ENCODE assay signal across 8 mouse cellular contexts in the genomic region with DNA sequence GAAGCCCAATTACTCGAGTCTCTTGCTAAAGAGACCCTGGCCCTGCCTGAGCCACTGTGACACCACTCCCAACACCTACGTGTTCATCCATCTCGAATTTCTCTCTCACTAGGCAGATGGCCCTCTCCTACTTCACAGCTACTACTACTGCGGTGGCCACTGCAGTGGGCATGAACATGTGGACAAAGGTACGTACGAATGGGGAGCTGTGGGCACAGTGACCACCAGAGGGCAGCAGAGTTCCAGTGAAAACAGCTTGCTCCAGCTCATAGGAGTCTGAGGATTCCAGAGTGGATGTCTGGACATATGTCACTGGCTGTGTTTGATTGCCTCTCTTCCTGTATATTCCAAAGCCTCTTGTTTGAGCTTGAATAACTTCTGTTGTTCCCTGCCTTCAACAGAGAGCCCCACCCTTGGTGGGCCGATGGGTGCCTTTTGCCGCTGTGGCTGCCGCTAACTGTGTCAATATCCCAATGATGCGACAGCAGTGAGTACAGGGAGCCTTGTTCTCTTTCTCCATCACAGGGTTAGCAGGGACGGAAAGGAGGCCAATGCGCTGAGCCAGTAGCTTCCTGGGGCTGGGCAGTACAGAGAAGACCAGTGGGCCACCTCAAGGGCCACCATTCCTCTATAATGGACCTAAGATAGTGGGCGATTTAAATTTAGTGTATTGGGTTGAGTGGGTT. TPM values are rescaled to one million over a fixed set of nuclear protein-coding genes. Genes with fewer than 3 reads are reported as not detected.
A peak's percentile ranks its signal among the peaks of the same experiment; 100 is the strongest.
DNase-seq lines count a peak whose midpoint lies in the region; ATAC-seq and TF ChIP-seq lines count a peak whose summit lies in the region.

No protein-coding gene starts in this region.

- H3K4me1 ChIP-seq in hindbrain, embryonic 16.5 days (ENCODE audit: control insufficient read depth, insufficient read depth, low read depth, low read length) = no peaks in the 10 kb centered on the region

- H3K36me3 ChIP-seq in hindbrain, embryonic 16.5 days (ENCODE audit: control insufficient read depth, insufficient read depth, low read length) = no peaks in the 10 kb centered on the region; the same call in none of the 2 replicates

- no peak for DNase-seq in Patski (ENCODE audit: low read depth, low spot score)
- DNase-seq in cerebellum, adult 9-11 months = peak; percentile 81
- peak; percentile 66 to 80 for DNase-seq in frontal cortex, postnatal 14 days (ENCODE audit: low spot score in 2 of 2)
- DNase-seq in left cerebral cortex, adult 8-10 months (ENCODE audit: low spot score in 2 of 2) = peak; percentile 65 to 80
- peak; percentile 85 to 88 for DNase-seq in right cerebral cortex, postnatal 10 days (ENCODE audit: low spot score in 2 of 2)
- peak; percentile 59 for DNase-seq in urinary bladder, postnatal 10 days (ENCODE audit: low spot score)

- CTCF ChIA-PET in Patski (lab: Charles Lee) = interaction anchor here (0.7 to 4.2 kb wide), 20 partner anchors 9 to 452 kb away, joined by 3 to 26 read pairs (median 4); partner anchors contain the start of genes Arl3, Sfxn2 and Wbp1l

- TF ChIP-seq CTCF in Patski (IDR thresholded peaks at IDR 0.05) = peak; percentile 98

- H3K4me2 ChIP-seq in hindbrain, embryonic 16.5 days (ENCODE audit: low read length) = no peak overlapping the region

- peak; percentile 69 for ATAC-seq in Patski
- ATAC-seq in hindbrain, embryonic 16.5 days = peak; percentile 78
- ATAC-seq in megakaryocyte progenitor cell, adult 5-6 weeks (replicated peaks; ENCODE audit: poor library complexity) = peak; percentile 94

- H3K4me3 ChIP-seq in hindbrain, embryonic 16.5 days (ENCODE audit: low read length) = no peak overlapping the region

- POLR2A ChIA-PET in Patski (lab: Charles Lee) = interaction anchor here (1.1 kb wide), 2 partner anchors 57 to 152 kb away, joined by 3 read pairs; no protein-coding TSS in a partner anchor

- H3K27ac ChIP-seq in hindbrain, embryonic 16.5 days (ENCODE audit: low read depth, low read length) = no peak overlapping the region

- in situ Hi-C loops in Patski (cut with MboI; ENCODE audit: low pct_unique_long_range_greater_than_20kb) = loop anchor here (5.0 to 10.0 kb wide), 3 partner anchors 79 to 257 kb away; no protein-coding TSS in a partner anchor

- H3K9me3 ChIP-seq in hindbrain, embryonic 16.5 days (ENCODE audit: control insufficient read depth, low read length) = no peaks in the 10 kb centered on the region

- 59% methylated on average over 13 of the region's 13 CpGs for WGBS in hindbrain, embryonic 16.5 days

- H3K9ac ChIP-seq in hindbrain, embryonic 16.5 days (ENCODE audit: low read depth, low read length) = no peak overlapping the region

- no peaks in the 10 kb centered on the region for H3K27me3 ChIP-seq in Patski
- H3K27me3 ChIP-seq in hindbrain, embryonic 16.5 days (replicated peaks; ENCODE audit: control insufficient read depth, insufficient read depth, low read length) = no peaks in the 10 kb centered on the region

RNA-seq across cellular contexts. Expression of gene Wbp1l, which starts 10.9 kb away (rescaled TPM):
- 73.3 TPM for polyA plus RNA-seq in Patski (2021)
- polyA plus RNA-seq in hindbrain, embryonic 16.5 days (2015; fragmentation: Nextera tagmentation; extraction: Ambion mirVana) = 32.0 and 40.0 TPM in 2 replicates
- total RNA-seq in left cerebral cortex, adult 8-10 months (2022) = 10 to 100 TPM; 32.7 to 41.5 (median 38.5) TPM
- 17.0 and 18.4 TPM in 2 replicates for total RNA-seq in megakaryocyte progenitor cell, adult 5-6 weeks (2015)
- total RNA-seq in megakaryocyte progenitor cell, adult 5-6 weeks (2017) = 23.3 and 25.7 TPM in 2 replicates

RNA-seq across cellular contexts. Expression of gene Sfxn2, which starts 14.8 kb away (rescaled TPM):
- polyA plus RNA-seq in Patski (2021) = 9.3 TPM
- polyA plus RNA-seq in hindbrain, embryonic 16.5 days (2015; fragmentation: Nextera tagmentation; extraction: Ambion mirVana) = 9.9 and 10.5 TPM in 2 replicates
- total RNA-seq in left cerebral cortex, adult 8-10 months (2022) = 1 to 10 TPM; 4.3 to 5.6 (median 4.8) TPM
- total RNA-seq in megakaryocyte progenitor cell, adult 5-6 weeks (2015) = 7.8 and 9.2 TPM in 2 replicates
- 8.9 and 9.7 TPM in 2 replicates for total RNA-seq in megakaryocyte progenitor cell, adult 5-6 weeks (2017)

RNA-seq across cellular contexts. Expression of gene Arl3, which starts 15.0 kb away (rescaled TPM):
- polyA plus RNA-seq in Patski (2021) = 187 TPM
- polyA plus RNA-seq in hindbrain, embryonic 16.5 days (2015; fragmentation: Nextera tagmentation; extraction: Ambion mirVana) = 211 and 247 TPM in 2 replicates
- 100 to 1,000 TPM in 3 of 4 experiments, 10 to 100 TPM in 1; 94.2 to 133 (median 116) TPM for total RNA-seq in left cerebral cortex, adult 8-10 months (2022)
- 12.5 and 15.6 TPM in 2 replicates for total RNA-seq in megakaryocyte progenitor cell, adult 5-6 weeks (2015)
- total RNA-seq in megakaryocyte progenitor cell, adult 5-6 weeks (2017) = 10.2 and 13.4 TPM in 2 replicates

Comparison
In these comparisons a context has a peak if more than half of its experiments do, and no peak if none do; other contexts are left out.
1. RNA of gene Arl3, which starts 15.0 kb away (total RNA-seq): 94.2 to 133 TPM in left cerebral cortex, adult 8-10 months; 10.2 to 15.6 TPM in megakaryocyte progenitor cell, adult 5-6 weeks; every median in the first group is over 4 times any median in the second.
2. Peak in every context shown above with its lines, with median percentiles within 50 percentile points of each other: ATAC-seq.